Mouse (Mus musculus) ES-Bruce4 (cell line): ENCODE measurements at regions not wholly inside any gene's neighbourhood (a gene's known extent, or its start where the extent isn't known, plus 50 kb on each side); places are given as distances from the start of the nearest gene placed in this dataset.

Experiments used
- H3K27ac ChIP-seq: 2 replicates; pipeline ENCODE4 v1.5.1; 2012; ENCODE audit warnings: low read length, inconsistent platforms; ENCODE audit not compliant: insufficient read depth
- H3K27me3 ChIP-seq: 2 replicates; pipeline ENCODE4 v1.6.1; 2012; ENCODE audit warnings: mild to moderate bottlenecking, low read length, inconsistent platforms; ENCODE audit not compliant: control insufficient read depth, poor library complexity, insufficient read depth, severe bottlenecking
- H3K36me3 ChIP-seq: 2 replicates; pipeline ENCODE4 v1.6.1; 2012; ENCODE audit warnings: inconsistent platforms, mild to moderate bottlenecking, low read length, moderate library complexity; ENCODE audit not compliant: control insufficient read depth, poor library complexity, insufficient read depth, severe bottlenecking
- H3K4me1 ChIP-seq: one replicate; pipeline ENCODE4 v1.8.1; 2011; ENCODE audit warnings: low read length; ENCODE audit not compliant: control insufficient read depth, insufficient read depth
- H3K4me3 ChIP-seq: 2 replicates; pipeline ENCODE4 v1.5.1; 2011; ENCODE audit warnings: low read depth, mild to moderate bottlenecking, low read length
- H3K9ac ChIP-seq: 2 replicates; pipeline ENCODE4 v1.6.1; 2012; ENCODE audit warnings: low read depth, mild to moderate bottlenecking, inconsistent platforms; ENCODE audit not compliant: poor library complexity, severe bottlenecking
- H3K9me3 ChIP-seq: replicated peaks from 2 replicates; pipeline ENCODE4 v1.6.1; 2012; ENCODE audit warnings: mild to moderate bottlenecking, low read length, inconsistent platforms; ENCODE audit not compliant: control insufficient read depth, poor library complexity, insufficient read depth, severe bottlenecking
- CTCF ChIP-seq: IDR thresholded peaks from one replicate; pipeline ENCODE4 v1.8.1; 2011; ENCODE audit warnings: low read depth, low read length
- EP300 ChIP-seq: IDR thresholded peaks from 2 replicates; pipeline ENCODE4 v1.6.1; 2011; ENCODE audit warnings: low read depth, low read length; ENCODE audit not compliant: insufficient read depth
- POLR2A ChIP-seq: IDR thresholded peaks from one replicate; pipeline ENCODE4 v1.8.1; 2011; ENCODE audit warnings: low read length; ENCODE audit not compliant: insufficient read depth

GRCm38 (mm10) chr8:36363291-36363690 lies 597.7 kb downstream of the Gm19410 start:
- H3K4me1 ChIP-seq: no peaks in the 10 kb centered on the region
- no peaks in the 10 kb centered on the region; the same call in 1 of the 2 replicates for H3K27me3 ChIP-seq
- TF ChIP-seq CTCF (no peak), POLR2A (no peak), EP300 (no peak)
- no peak overlapping the region for H3K27ac ChIP-seq
- H3K9ac ChIP-seq: no peak overlapping the region
- no peaks in the 10 kb centered on the region for H3K36me3 ChIP-seq
- no peak overlapping the region for H3K4me3 ChIP-seq
- H3K9me3 ChIP-seq: no peaks in the 10 kb centered on the region

DNA sequence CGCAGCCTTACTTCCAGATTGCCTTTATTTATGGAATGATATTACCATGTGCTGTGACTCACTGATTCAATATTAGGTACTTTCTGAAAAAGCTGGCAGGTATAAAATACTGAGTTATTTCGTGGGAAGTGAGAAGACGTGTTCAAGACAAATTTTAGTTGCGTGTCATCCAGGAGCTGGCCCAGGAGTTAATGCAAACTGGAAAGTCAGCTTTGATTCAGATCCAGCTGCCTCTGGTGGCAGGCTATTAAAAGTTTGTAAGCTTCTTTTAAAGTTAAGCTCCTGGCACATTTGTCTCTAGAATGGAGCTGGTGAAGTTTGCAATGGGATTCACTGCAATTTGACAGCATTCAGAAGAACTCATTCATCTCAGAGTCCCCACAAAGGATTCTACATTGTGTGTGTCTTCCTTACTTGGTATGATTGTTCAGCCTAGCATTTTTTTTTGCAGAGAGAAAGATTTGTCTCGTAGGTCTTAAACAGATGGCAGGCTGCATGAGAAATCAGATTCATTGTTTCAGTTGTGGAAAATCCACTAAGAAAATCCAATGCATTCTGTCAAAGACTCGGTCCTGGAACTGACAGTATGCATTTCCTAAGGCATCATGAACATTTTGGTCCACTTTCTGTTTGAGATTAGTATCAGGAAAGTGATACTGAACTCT lies 599.1 kb downstream of the Gm19410 start:
- Histone ChIP-seq H3K9ac (no peak overlapping the region), H3K36me3 (no peaks in the 10 kb centered on the region), H3K9me3 (no peaks in the 10 kb centered on the region), H3K27ac (no peak overlapping the region), H3K4me3 (no peak overlapping the region), H3K4me1 (no peaks in the 10 kb centered on the region), H3K27me3 (no peaks in the 10 kb centered on the region; the same call in 1 of the 2 replicates)
- TF ChIP-seq CTCF (no peak), POLR2A (no peak), EP300 (no peak)

- H3K36me3 ChIP-seq: no peaks in the 10 kb centered on the region
Measured at GRCm38 (mm10) chr8:36365945-36366344, 600.4 kb downstream of the Gm19410 start.

DNA sequence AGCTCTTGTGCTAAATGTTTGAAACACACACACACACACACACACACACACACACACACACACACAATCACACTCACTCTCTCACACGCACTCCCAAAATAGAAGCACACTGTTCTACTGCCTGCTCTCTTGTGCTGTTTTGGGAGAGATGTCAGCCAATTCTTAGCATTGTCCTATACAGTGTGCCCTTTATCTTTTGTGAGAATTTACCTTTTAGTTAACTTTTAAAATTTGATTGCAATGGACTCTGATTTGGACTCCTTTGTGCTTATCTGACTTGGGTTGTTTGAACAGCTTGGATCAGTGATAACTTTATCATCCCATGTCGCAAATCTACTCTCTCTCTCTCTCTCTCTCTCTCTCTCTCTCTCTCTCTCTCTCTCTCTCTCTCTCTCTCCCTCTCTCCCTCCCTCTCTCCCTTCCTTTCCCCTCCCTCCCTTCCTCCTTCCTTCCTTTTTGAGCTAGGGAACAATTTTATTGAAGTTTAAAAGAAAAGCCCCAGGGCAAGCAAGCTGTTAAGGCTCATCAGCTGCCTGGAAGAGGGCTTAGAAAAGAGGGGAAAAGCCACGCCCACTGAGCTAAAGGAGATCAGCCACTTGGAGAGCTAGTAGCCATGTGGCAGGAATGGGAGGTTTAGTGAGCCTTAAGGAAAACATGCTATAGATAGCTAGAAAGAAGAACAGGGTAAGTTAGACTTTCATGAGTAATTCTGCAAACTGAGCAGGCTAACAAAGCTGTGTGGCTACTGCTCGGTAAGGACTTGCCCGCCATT lies 611.2 kb downstream of the Gm19410 start:
- Histone ChIP-seq H3K9me3 (no peaks in the 10 kb centered on the region), H3K27ac (no peak overlapping the region), H3K9ac (no peak overlapping the region), H3K27me3 (no peaks in the 10 kb centered on the region), H3K4me3 (no peak overlapping the region), H3K4me1 (no peaks in the 10 kb centered on the region), H3K36me3 (no peaks in the 10 kb centered on the region)
- TF ChIP-seq POLR2A (no peak), EP300 (no peak), CTCF (no peak)

More at GRCm38 (mm10) chr8:36365945-36366344, 600.4 kb downstream of the Gm19410 start:
- H3K9ac ChIP-seq: no peak overlapping the region
- no peaks in the 10 kb centered on the region for H3K4me1 ChIP-seq
- H3K27me3 ChIP-seq: no peaks in the 10 kb centered on the region; the same call in 1 of the 2 replicates
- no peak overlapping the region for H3K27ac ChIP-seq
- H3K9me3 ChIP-seq: no peaks in the 10 kb centered on the region
- TF ChIP-seq CTCF (no peak), POLR2A (no peak), EP300 (no peak)
- H3K4me3 ChIP-seq: no peak overlapping the region

DNA sequence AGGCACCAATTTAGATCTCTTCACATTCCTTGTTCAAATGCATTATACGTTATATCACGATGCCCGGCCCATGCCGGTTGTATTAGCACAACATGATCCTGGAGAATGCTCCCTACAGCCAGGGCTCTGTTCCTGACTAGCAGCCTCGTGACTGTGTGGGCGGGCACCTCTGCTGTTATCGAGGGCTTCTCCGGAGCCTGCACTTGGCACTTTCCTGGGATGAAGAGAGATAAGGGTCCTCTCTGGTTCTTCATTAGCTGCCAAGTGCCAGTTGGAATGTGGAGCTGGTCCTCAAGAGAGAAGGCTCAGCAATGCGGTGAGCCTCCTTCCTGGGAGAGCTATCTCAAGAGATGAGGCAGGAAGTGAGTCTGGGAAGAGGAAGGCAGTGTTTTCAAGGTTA lies 598.9 kb upstream of the AI429214 start:
- Histone ChIP-seq H3K4me3 (no peak overlapping the region), H3K27ac (no peak overlapping the region), H3K9me3 (no peaks in the 10 kb centered on the region), H3K4me1 (no peaks in the 10 kb centered on the region), H3K27me3 (no peaks in the 10 kb centered on the region), H3K9ac (no peak overlapping the region), H3K36me3 (no peaks in the 10 kb centered on the region)
- TF ChIP-seq EP300: no peak
- no peak for TF ChIP-seq CTCF
- no peak for TF ChIP-seq POLR2A

GRCm38 (mm10) chr8:36396493-36396892 lies 596.9 kb upstream of the AI429214 start:
- Histone ChIP-seq H3K4me1 (no peaks in the 10 kb centered on the region), H3K4me3 (no peak overlapping the region), H3K27me3 (no peaks in the 10 kb centered on the region), H3K27ac (no peak overlapping the region), H3K9me3 (no peaks in the 10 kb centered on the region), H3K36me3 (no peaks in the 10 kb centered on the region), H3K9ac (no peak overlapping the region)
- no peak for TF ChIP-seq POLR2A
